Mouse (Mus musculus) intestine, postnatal 0 days (tissue): ENCODE data around the gene Bckdk. TPM values are rescaled to one million over a fixed set of nuclear protein-coding genes. Genes with fewer than 3 reads are reported as not detected.
"Not testable (repeated sequence)": the region's sequence is repeated elsewhere in the genome, so short reads cannot be mapped to it uniquely, and the experiment has no call there.

Source experiments
- ATAC-seq: fragments of 200-750 bp; cut with Nextera tagmentation; 2 replicates; pipeline ENCODE4 v1.8.0; 2017; ENCODE audit warnings: mild to moderate bottlenecking, moderate TSS enrichment, moderate library complexity
- H3K27ac ChIP-seq: fragments of 300-500 bp; sonication (generic); 2 replicates; pipeline ENCODE4 v1.5.1; 2014; ENCODE audit warnings: mild to moderate bottlenecking, low read depth, low read length, moderate library complexity
- H3K27me3 ChIP-seq: fragments of 300-500 bp; sonication (generic); replicated peaks from 2 replicates; pipeline ENCODE4 v1.6.1; 2014; ENCODE audit warnings: low read length, mixed read lengths; ENCODE audit not compliant: control insufficient read depth, insufficient read depth
- H3K36me3 ChIP-seq: fragments of 300-500 bp; sonication (generic); 2 replicates; pipeline ENCODE4 v1.6.1; 2014; ENCODE audit warnings: mild to moderate bottlenecking, moderate library complexity; ENCODE audit not compliant: control insufficient read depth, insufficient read depth
- H3K4me1 ChIP-seq: fragments of 300-500 bp; sonication (generic); replicated peaks from 2 replicates; pipeline ENCODE4 v1.6.1; 2014; ENCODE audit warnings: antibody characterized with exemption, low read length, mixed read lengths; ENCODE audit not compliant: control insufficient read depth, insufficient read depth
- H3K4me2 ChIP-seq: fragments of 300-500 bp; sonication (generic); replicated peaks from 2 replicates; pipeline ENCODE4 v1.6.1; 2014; ENCODE audit warnings: low read depth, mild to moderate bottlenecking, moderate library complexity
- H3K4me3 ChIP-seq: fragments of 300-500 bp; sonication (generic); 2 replicates; pipeline ENCODE4 v1.5.1; 2014; ENCODE audit warnings: low read depth, low read length
- H3K9ac ChIP-seq: fragments of 300-500 bp; sonication (generic); 2 replicates; pipeline ENCODE4 v1.6.1; 2014; ENCODE audit warnings: mild to moderate bottlenecking, low read depth, low read length
- H3K9me3 ChIP-seq: fragments of 300-500 bp; sonication (generic); 2 replicates; pipeline ENCODE4 v1.6.1; 2016; ENCODE audit warnings: mixed run types; ENCODE audit not compliant: control insufficient read depth
- CTCF ChIP-seq: sonication (generic); IDR thresholded peaks from 2 replicates; pipeline ENCODE4 v1.5.1; 2016; ENCODE audit warnings: low read depth, mild to moderate bottlenecking, control low read depth, antibody characterized with exemption, moderate library complexity
- WGBS: fragments of 180-500 bp; shearing (Covaris S2); extraction: QIAGEN DNeasy Blood & Tissue Kit; methylation state at CpG from one replicate; pipeline ENCODE4 v1.1.7; 2014; 5-methylcytosine and 5-hydroxymethylcytosine counted together
- polyA plus RNA-seq: library from polyadenylated mRNA; unstranded; fragments of >200 nt; fragmentation: Nextera tagmentation; extraction: Ambion mirVana; gene quantifications from 2 replicates; pipeline ENCODE4 v1.2.1, GENCODE M21; 2015

The Bckdk gene
- polyA plus RNA-seq, 1 experiment from 2014 or later: 94.0 TPM

DNA sequence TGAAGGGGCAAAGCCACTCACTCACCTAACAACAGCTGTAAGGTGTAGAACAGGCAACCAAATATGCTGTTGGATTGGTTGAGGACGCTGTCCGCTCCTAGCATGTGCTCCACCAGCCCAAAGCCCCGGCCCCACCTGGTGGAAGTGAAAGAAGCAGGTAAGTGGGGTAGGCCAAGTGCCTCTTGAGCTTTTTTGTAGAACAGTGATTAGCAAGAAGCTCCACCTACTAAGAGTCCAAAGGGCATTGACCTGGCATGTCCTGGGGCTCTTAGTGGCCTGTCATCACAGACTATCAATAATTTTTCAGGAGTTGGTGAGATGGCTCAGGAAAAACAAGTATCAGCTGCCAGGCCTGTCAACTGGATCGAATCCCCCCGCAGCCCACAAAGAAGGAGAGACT lies 9.4 kb upstream of the Bckdk start:
- 44% methylated on average over 5 of the region's 5 CpGs for WGBS
- peaks cover 6% of the 10 kb centered on the region; the same call in 1 of the 2 replicates for H3K4me1 ChIP-seq
- peaks cover 24% of the 10 kb centered on the region; the same call in 1 of the 2 replicates for H3K36me3 ChIP-seq
- H3K27ac ChIP-seq: peak overlapping the region; percentile 79
- peak overlapping the region; percentile 58 for H3K4me3 ChIP-seq
- peak; percentile 28 for ATAC-seq
- peak overlapping the region; percentile 51; the same call in 1 of the 2 replicates for H3K9ac ChIP-seq
- TF ChIP-seq CTCF: peak; percentile 46
- H3K4me2 ChIP-seq: peak overlapping the region; percentile 87
- H3K27me3 ChIP-seq: no peaks in the 10 kb centered on the region
- no peaks in the 10 kb centered on the region for H3K9me3 ChIP-seq

- Histone ChIP-seq H3K9ac (peak within 1 kb of the TSS; percentile 51), H3K4me2 (peak within 1 kb of the TSS; percentile 87), H3K36me3 (peaks cover 20% of the 10 kb centered on the region; the same call in 1 of the 2 replicates), H3K27ac (peak within 1 kb of the TSS; percentile 79), H3K9me3 (no peaks in the 10 kb centered on the region), H3K27me3 (no peaks in the 10 kb centered on the region), H3K4me1 (peaks cover 6% of the 10 kb centered on the region; the same call in 1 of the 2 replicates), H3K4me3 (peak within 1 kb of the TSS; percentile 58)
- peak; percentile 88 for ATAC-seq
- 0% methylated on average over 26 of the region's 26 CpGs for WGBS
- TF ChIP-seq CTCF: peak; percentile 75
Measured at GRCm38 (mm10) chr7:127895442-127895841, 8.4 kb upstream of the Bckdk start, which contains the start of the genes Gm21974 and Vkorc1. Gene Gm21974, minus strand, starts transcription at chr7:127895454. Gene Vkorc1, minus strand, starts transcription at chr7:127895617.

DNA sequence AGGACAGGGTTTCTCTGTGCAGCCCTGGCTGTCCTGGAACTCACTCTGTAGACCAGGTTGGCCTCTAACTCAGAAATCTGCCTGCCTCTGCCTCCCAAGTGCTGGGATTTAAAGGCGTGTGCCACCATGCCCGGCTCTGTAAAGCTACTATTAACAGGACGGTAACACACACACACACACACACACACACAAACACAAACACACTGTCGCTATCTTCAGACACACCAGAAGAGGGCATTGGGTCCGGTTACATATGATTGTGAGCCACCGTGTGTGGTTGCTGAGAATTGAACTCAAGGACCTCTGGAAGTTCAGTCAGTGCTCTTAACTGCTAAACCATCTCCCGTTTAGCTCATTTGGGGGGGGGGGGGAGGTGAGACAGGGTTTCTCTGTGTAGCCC lies 8.0 kb upstream of the Bckdk start:
- Histone ChIP-seq H3K4me2 (peak overlapping the region; percentile 87), H3K36me3 (peaks cover 20% of the 10 kb centered on the region; the same call in 1 of the 2 replicates), H3K4me3 (peak overlapping the region; percentile 58), H3K27ac (0 out of 2 replicates have a peak overlapping the region, but pooled peaks have one; percentile 5)
- WGBS: 65% methylated on average over 7 of the region's 7 CpGs
- H3K9ac ChIP-seq, H3K27me3 ChIP-seq, H3K4me1 ChIP-seq, H3K9me3 ChIP-seq, ATAC-seq: not testable (repeated sequence)

- 60% methylated on average over 13 of the region's 13 CpGs for WGBS
- no peaks in the 10 kb centered on the region for H3K27me3 ChIP-seq
- H3K9ac ChIP-seq: no peak overlapping the region
- no peaks in the 10 kb centered on the region for H3K9me3 ChIP-seq
- H3K4me3 ChIP-seq: no peak overlapping the region
- H3K4me2 ChIP-seq: no peak overlapping the region
- peaks cover 18% of the 10 kb centered on the region; the same call in 1 of the 2 replicates for H3K36me3 ChIP-seq
- H3K27ac ChIP-seq: no peak overlapping the region
- H3K4me1 ChIP-seq: peaks cover 6% of the 10 kb centered on the region; the same call in 1 of the 2 replicates
- no peak for ATAC-seq
- TF ChIP-seq CTCF: peak; percentile 84
Measured at GRCm38 (mm10) chr7:127896384-127896783, 7.5 kb upstream of the Bckdk start.

GRCm38 (mm10) chr7:127897542-127897941 lies 6.3 kb upstream of the Bckdk start:
- peaks cover 7% of the 10 kb centered on the region; the same call in 1 of the 2 replicates for H3K36me3 ChIP-seq
- no peaks in the 10 kb centered on the region for H3K9me3 ChIP-seq
- H3K9ac ChIP-seq: no peak overlapping the region
- H3K4me2 ChIP-seq: no peak overlapping the region
- H3K27me3 ChIP-seq: no peaks in the 10 kb centered on the region
- H3K4me1 ChIP-seq: peaks cover 6% of the 10 kb centered on the region; the same call in 1 of the 2 replicates
- H3K4me3 ChIP-seq: no peak overlapping the region
- no peak overlapping the region for H3K27ac ChIP-seq
- WGBS: 84% methylated on average over 7 of the region's 7 CpGs
- ATAC-seq: no peak
- no peak for TF ChIP-seq CTCF

DNA sequence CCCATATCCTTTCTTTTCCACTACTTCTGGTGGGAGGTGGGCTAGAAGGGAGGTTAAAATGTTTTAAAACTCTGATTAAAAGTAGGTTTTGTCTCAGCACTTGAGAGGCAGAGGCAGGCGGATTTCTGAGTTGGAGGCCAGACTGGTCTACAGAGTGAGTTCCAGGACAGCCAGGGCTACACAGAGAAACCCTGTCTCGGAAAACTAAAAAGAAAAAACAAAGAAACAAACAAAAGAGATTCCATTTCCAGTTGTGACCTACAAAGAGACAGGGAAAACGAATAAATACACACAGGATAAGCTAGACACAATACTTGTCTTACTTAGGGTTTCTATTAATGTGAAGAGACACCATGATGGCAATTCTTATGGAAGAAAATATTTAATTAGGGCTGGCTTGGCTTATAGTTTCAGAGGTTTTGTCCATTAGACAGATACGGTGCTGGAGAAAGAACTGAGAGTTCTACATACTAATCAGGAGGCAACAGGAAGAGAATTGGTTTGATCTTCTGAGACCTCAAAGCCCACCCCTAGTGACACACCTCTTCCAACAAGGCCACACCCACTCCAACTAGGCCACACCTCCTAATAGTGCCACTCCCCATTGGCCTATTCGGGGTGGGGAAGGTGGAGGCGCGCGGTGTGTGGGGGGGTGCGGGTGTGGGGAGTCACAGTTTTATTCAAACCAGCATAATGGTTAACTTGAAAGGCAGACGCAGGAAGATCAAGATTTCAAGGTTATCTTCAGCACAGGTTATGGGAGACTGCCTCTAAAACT lies 5.5 kb upstream of the Bckdk start:
- H3K9me3 ChIP-seq: no peaks in the 10 kb centered on the region
- H3K4me3 ChIP-seq: no peak overlapping the region
- no peak for ATAC-seq
- WGBS: 32% methylated on average over 10 of the region's 10 CpGs
- H3K4me2 ChIP-seq: peak overlapping the region; percentile 46; the same call in 1 of the 2 replicates
- H3K27ac ChIP-seq: peak overlapping the region; percentile 82; the same call in 1 of the 2 replicates
- no peaks in the 10 kb centered on the region for H3K27me3 ChIP-seq
- no peak overlapping the region for H3K9ac ChIP-seq
- peaks cover 6% of the 10 kb centered on the region; the same call in 1 of the 2 replicates for H3K4me1 ChIP-seq
- no peak for TF ChIP-seq CTCF
- H3K36me3 ChIP-seq: no peaks in the 10 kb centered on the region
